Mouse (Mus musculus) myocyte (in vitro differentiated cells): ENCODE results near the gene Chuk.

ENCODE experiments used
- CEBPB ChIP-seq: IDR thresholded peaks from 2 replicates; pipeline ENCODE4 v1.6.1; 2011; ENCODE audit warnings: mild to moderate bottlenecking, moderate library complexity; ENCODE audit not compliant: poor library complexity, insufficient read depth, severe bottlenecking
- E2F4 ChIP-seq: IDR thresholded peaks from one replicate; pipeline ENCODE4 v1.6.1; 2011; ENCODE audit warnings: mild to moderate bottlenecking, control low read depth, moderate library complexity; ENCODE audit not compliant: insufficient read depth
- MAX ChIP-seq: IDR thresholded peaks from one replicate; pipeline ENCODE4 v1.6.1; 2011; ENCODE audit warnings: low read depth, mild to moderate bottlenecking, control low read depth
- MYOD1 ChIP-seq, 3 experiments: IDR thresholded peaks; one replicate each; pipeline ENCODE4 v1.6.1; 2011; ENCODE audit warnings: control low read depth in 2 of 3, low read depth in 2 of 3, mild to moderate bottlenecking in 2 of 3, moderate library complexity in 1 of 3; ENCODE audit not compliant: insufficient read length in 2 of 3, control insufficient read depth in 1 of 3
- MYOG ChIP-seq, 3 experiments: IDR thresholded peaks; one replicate each; pipeline ENCODE4 v1.6.1; 2011; ENCODE audit warnings: control low read depth in 2 of 3, low read depth in 2 of 3, mild to moderate bottlenecking in 2 of 3; ENCODE audit not compliant: insufficient read length in 2 of 3, control insufficient read depth in 1 of 3, insufficient read depth in 1 of 3
- POLR2A ChIP-seq: IDR thresholded peaks from one replicate; pipeline ENCODE4 v1.6.1; 2011; ENCODE audit warnings: low read depth, mild to moderate bottlenecking, control low read depth, moderate library complexity; ENCODE audit not compliant: insufficient read length
- POLR2AphosphoS2 ChIP-seq: IDR thresholded peaks from one replicate; pipeline ENCODE4 v1.6.1; 2011; ENCODE audit warnings: low read depth, control low read depth; ENCODE audit not compliant: insufficient read length
- REST ChIP-seq: IDR thresholded peaks from one replicate; pipeline ENCODE4 v1.6.1; 2011; ENCODE audit warnings: mild to moderate bottlenecking, control low read depth, moderate library complexity; ENCODE audit not compliant: insufficient read depth, insufficient read length
- SRF ChIP-seq: IDR thresholded peaks from one replicate; pipeline ENCODE4 v1.6.1; 2011; ENCODE audit warnings: low read depth; ENCODE audit not compliant: control insufficient read depth, insufficient read length
- TCF12 ChIP-seq: IDR thresholded peaks from one replicate; pipeline ENCODE4 v1.6.1; 2011; ENCODE audit warnings: mild to moderate bottlenecking, control low read depth; ENCODE audit not compliant: poor library complexity, insufficient read depth, severe bottlenecking
- TCF3 ChIP-seq: IDR thresholded peaks from one replicate; pipeline ENCODE4 v1.6.1; 2011; ENCODE audit warnings: low read depth, control low read depth; ENCODE audit not compliant: insufficient read length
- USF1 ChIP-seq: IDR thresholded peaks from one replicate; pipeline ENCODE4 v1.6.1; 2011; ENCODE audit warnings: low read depth, mild to moderate bottlenecking, control low read depth, moderate library complexity

GRCm38 (mm10) chr19:44024921-44025585, 82.2 kb downstream of the Chuk start:
- no peak for TF ChIP-seq REST
- no peak for TF ChIP-seq POLR2A
- TF ChIP-seq USF1: no peak
- no peak for TF ChIP-seq TCF12
- TF ChIP-seq MAX: no peak
- TF ChIP-seq E2F4: no peak
- TF ChIP-seq MYOG (IDR thresholded peaks at IDR 0.05; ENCODE audit: control insufficient read depth in 1 of 3, insufficient read depth in 1 of 3, insufficient read length in 2 of 3, low read depth in 2 of 3): no peak
- no peak for TF ChIP-seq MYOD1 (IDR thresholded peaks at IDR 0.05; ENCODE audit: control insufficient read depth in 1 of 3, insufficient read length in 2 of 3, low read depth in 2 of 3)
- TF ChIP-seq CEBPB: no peak
- TF ChIP-seq POLR2AphosphoS2: no peak
- TF ChIP-seq TCF3: no peak
- no peak for TF ChIP-seq SRF
